Mouse (Mus musculus) limb, embryonic 12.5 days (tissue): Measurements from ENCODE around the gene Ap2b1. TPM values are rescaled to one million over a fixed set of nuclear protein-coding genes. Genes with fewer than 3 reads are reported as not detected.
A peak's percentile ranks its signal among the peaks of the same experiment; 100 is the strongest.

Experiments
- ATAC-seq: fragments of 200-750 bp; cut with Nextera tagmentation; 2 replicates; pipeline ENCODE4 v1.8.0; 2017; ENCODE audit warnings: low read depth, moderate TSS enrichment; ENCODE audit not compliant: insufficient number of reproducible peaks, insufficient read depth, low FRiP score, low TSS enrichment
- H3K27ac ChIP-seq: fragments of 300-500 bp; sonication (generic); 2 replicates; pipeline ENCODE4 v1.5.1; 2016; ENCODE audit warnings: mild to moderate bottlenecking, moderate library complexity
- H3K27me3 ChIP-seq: fragments of 300-500 bp; sonication (generic); 2 replicates; pipeline ENCODE4 v1.6.1; 2016; ENCODE audit warnings: mild to moderate bottlenecking, moderate library complexity
- H3K36me3 ChIP-seq: fragments of 300-500 bp; sonication (generic); 2 replicates; pipeline ENCODE4 v1.6.1; 2016; ENCODE audit warnings: mild to moderate bottlenecking, moderate library complexity
- H3K4me1 ChIP-seq: fragments of 300-500 bp; sonication (generic); replicated peaks from 2 replicates; pipeline ENCODE4 v1.6.1; 2016
- H3K4me2 ChIP-seq: fragments of 300-500 bp; sonication (generic); 2 replicates; pipeline ENCODE4 v1.6.1; 2016; ENCODE audit warnings: mild to moderate bottlenecking, moderate library complexity
- H3K4me3 ChIP-seq: fragments of 300-500 bp; sonication (generic); replicated peaks from 2 replicates; pipeline ENCODE4 v1.5.1; 2016; ENCODE audit warnings: mild to moderate bottlenecking
- H3K9ac ChIP-seq: fragments of 300-500 bp; sonication (generic); replicated peaks from 2 replicates; pipeline ENCODE4 v1.6.1; 2016; ENCODE audit warnings: mild to moderate bottlenecking, moderate library complexity
- H3K9me3 ChIP-seq: fragments of 300-500 bp; sonication (generic); 2 replicates; pipeline ENCODE4 v1.6.1; 2016; ENCODE audit warnings: mild to moderate bottlenecking, moderate library complexity
- WGBS: fragments of 180-500 bp; shearing (Covaris S2); methylation state at CpG from one replicate; pipeline ENCODE4 v1.1.7; 2016; 5-methylcytosine and 5-hydroxymethylcytosine counted together
- polyA plus RNA-seq: library from polyadenylated mRNA; unstranded; fragments of >200 nt; fragmentation: Nextera tagmentation; extraction: Ambion mirVana; gene quantifications from 2 replicates; pipeline ENCODE4 v1.2.1, GENCODE M21; 2016

The Ap2b1 gene
- polyA plus RNA-seq, 1 experiment from 2014 or later, result 56.1 TPM

DNA sequence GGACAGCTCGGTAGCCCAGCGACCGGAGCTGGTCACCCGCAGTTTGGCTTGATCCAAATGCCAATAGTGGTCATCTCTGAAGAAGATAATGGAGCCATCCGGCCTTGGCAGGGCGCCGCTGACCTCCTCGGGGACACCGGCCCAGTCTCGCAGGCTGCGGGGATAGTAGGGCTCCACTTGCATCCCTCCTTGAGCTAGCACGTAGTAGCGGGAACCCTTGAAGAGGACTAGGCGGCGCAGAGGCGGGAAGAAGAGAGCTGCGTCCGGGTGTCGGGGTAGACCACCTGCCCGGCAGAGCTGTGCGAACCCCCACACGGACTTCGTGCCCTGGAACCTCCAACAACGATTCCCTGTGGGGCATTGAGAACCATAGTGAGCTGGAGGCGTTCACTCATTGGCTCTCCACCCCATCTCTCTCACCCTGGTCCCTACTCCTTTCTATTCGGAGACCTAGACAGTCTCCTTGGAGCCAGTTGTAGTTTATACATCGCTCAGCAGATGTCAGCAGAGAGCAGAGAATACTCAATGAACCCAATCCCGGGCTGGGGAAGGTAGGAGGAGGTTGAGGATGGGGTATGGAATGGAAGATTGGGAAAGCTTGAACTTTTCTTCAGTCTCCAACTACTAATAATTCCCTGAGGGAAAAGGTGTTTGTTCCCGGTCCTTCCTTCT is 143.9 kb downstream of the Ap2b1 start:
- Histone ChIP-seq H3K27ac (no peak overlapping the region), H3K27me3 (peaks cover 83% of the 10 kb centered on the region), H3K36me3 (no peaks in the 10 kb centered on the region), H3K9ac (0 out of 2 replicates have a peak overlapping the region, but pooled peaks have one; percentile 34), H3K9me3 (no peaks in the 10 kb centered on the region), H3K4me1 (peaks cover 20% of the 10 kb centered on the region), H3K4me2 (peak overlapping the region; percentile 43), H3K4me3 (peak overlapping the region; percentile 19)
- ATAC-seq, result 0 out of 2 replicates have a peak, but pooled peaks have one; percentile 4
- WGBS, result 15% methylated on average over 29 of the region's 29 CpGs

DNA sequence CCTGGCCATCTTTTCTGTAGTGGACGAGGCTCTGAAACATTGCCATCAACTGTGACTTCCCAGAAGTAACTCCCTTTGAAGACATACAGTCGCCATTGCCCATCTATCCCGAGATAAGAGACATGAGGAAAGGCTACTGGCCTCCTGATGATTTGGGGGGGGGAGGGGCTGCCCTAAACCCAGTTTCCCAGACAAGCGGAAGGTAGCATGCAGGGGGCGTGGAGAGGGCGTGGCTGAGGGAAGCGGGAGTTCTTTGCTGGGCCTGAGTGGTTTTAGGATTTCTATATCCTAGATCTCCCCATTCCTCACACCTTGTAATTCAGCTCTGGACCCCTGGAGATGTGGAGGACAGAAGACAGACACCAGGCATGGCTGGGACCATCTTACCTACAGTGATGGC is 145.0 kb downstream of the Ap2b1 start:
- under 1% methylated on average over 7 of the region's 7 CpGs for WGBS
- peaks cover 80% of the 10 kb centered on the region for H3K27me3 ChIP-seq
- no peaks in the 10 kb centered on the region for H3K9me3 ChIP-seq
- H3K27ac ChIP-seq, result no peak overlapping the region
- H3K4me3 ChIP-seq, result no peak overlapping the region
- H3K36me3 ChIP-seq, result no peaks in the 10 kb centered on the region
- H3K4me1 ChIP-seq, result peaks cover 29% of the 10 kb centered on the region
- no peak for ATAC-seq
- no peak overlapping the region for H3K9ac ChIP-seq
- no peak overlapping the region for H3K4me2 ChIP-seq

DNA sequence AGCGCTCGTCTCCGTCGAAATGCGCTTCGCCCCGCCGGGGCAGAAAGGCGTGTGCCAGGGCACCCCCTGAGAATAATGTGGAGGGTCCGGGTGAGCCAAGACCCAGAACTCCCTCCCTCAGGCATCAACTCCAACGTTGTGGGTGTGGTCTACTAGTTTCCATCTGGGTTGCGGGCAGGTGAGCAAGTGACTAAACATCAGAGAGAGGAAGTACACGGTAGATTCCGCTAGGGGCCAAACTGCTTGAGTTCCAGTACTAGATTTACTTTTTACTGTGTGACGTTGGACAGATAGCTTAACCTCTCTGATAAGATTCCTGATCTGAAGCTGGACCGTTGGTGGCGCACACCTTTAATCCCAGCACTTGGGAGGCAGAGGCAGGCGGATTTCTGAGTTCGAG is 146.2 kb downstream of the Ap2b1 start:
- Histone ChIP-seq H3K4me2 (peak overlapping the region; percentile 51), H3K4me1 (peaks cover 37% of the 10 kb centered on the region), H3K4me3 (peak overlapping the region; percentile 26), H3K27me3 (peaks cover 76% of the 10 kb centered on the region), H3K9me3 (no peaks in the 10 kb centered on the region), H3K36me3 (no peaks in the 10 kb centered on the region), H3K27ac (no peak overlapping the region), H3K9ac (no peak overlapping the region)
- WGBS, result 26% methylated on average over 19 of the region's 19 CpGs
- no peak for ATAC-seq

DNA sequence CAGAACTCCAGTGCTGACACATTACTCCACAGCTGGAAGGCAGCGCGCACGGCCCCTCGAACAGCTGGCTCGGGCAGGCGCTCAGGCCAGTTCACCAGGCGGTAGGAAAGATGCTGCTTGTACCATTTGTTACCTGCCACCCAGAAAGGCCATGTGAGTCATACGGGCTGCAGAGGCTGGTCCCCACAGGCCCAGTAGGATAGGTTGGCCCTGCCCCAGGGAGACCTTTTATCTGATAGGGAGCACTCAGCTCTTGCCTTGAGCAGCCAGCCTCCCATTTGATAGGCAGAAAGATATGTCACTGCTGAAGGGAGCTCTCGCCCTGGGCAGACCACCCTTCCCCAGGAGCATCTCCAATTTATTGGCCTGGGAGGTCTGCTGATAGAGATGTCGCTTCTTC is 148.8 kb downstream of the Ap2b1 start:
- Histone ChIP-seq H3K4me1 (peaks cover 35% of the 10 kb centered on the region), H3K36me3 (no peaks in the 10 kb centered on the region), H3K27me3 (peaks cover 55% of the 10 kb centered on the region), H3K9me3 (no peaks in the 10 kb centered on the region), H3K4me3 (no peak overlapping the region), H3K4me2 (no peak overlapping the region), H3K27ac (no peak overlapping the region), H3K9ac (no peak overlapping the region)
- WGBS, result 56% methylated on average over 10 of the region's 10 CpGs
- no peak for ATAC-seq

DNA sequence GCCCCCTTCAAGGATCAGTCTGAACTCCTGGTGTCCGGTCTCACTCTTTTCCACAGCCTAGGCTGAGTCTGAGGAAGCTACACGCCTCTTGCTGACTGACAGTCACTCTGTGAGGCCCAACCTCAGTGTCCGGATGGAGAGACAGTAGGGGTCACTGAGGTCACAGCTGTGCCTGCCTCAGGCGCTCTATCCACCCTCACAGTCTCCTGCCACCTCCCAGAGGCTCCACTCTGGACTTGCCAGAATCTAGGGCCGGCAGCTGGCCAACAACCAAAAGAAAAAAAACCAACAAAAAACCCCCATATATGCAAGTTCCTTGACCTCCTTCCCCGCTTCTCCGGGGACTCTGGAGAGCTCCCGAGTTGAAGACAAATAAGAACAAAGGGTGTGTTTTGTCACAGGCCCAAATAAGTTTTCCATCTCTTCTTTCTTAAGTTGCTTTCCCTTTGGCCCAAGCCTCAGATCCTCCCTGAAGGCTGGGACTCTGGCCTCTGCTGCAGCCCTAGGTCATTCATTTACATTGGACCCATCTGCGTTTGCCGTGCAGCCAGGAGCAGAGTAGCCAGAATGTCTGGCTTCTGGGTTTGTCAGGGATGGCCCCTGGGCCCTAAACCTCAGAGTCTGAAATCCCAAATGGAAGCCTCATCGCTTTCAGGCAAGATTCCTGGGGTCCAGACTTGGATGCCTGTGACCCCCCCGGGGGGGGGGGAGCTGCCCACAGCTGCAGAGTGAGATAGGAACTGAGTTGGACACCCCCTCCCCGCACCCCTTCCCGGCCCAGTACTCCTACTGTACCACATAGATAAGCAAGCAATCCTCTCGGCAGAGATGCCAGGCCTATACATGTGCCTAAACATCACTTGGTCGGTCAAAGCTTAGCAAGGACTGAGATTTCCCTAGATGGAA is 149.4 kb downstream of the Ap2b1 start:
- WGBS, result 39% methylated on average over 16 of the region's 16 CpGs
- no peaks in the 10 kb centered on the region for H3K9me3 ChIP-seq
- H3K36me3 ChIP-seq, result no peaks in the 10 kb centered on the region
- ATAC-seq, result no peak; the same call in 1 of the 2 replicates
- H3K4me2 ChIP-seq, result no peak overlapping the region
- peaks cover 50% of the 10 kb centered on the region for H3K27me3 ChIP-seq
- no peak overlapping the region for H3K4me3 ChIP-seq
- peaks cover 33% of the 10 kb centered on the region for H3K4me1 ChIP-seq
- 0 out of 2 replicates have a peak overlapping the region, but pooled peaks have one; percentile 7 for H3K27ac ChIP-seq
- H3K9ac ChIP-seq, result no peak overlapping the region

DNA sequence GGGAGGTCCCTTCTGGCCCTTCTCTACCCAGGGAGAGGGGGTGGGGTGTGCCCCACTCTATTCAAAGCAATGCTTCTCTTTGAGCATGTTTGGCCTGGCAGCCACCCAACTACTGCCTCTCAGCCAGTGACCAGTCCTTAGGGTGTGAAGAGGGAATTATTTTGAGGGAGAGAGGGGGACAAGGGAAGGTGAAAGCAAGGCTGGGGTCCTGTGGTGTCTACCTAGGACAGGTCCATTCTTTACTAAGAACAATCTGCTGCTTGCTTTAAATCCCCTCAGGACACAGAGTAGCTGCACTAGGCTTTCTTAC is 150.1 kb downstream of the Ap2b1 start:
- H3K27ac ChIP-seq, result no peak overlapping the region
- H3K27me3 ChIP-seq, result peaks cover 44% of the 10 kb centered on the region
- peaks cover 31% of the 10 kb centered on the region for H3K4me1 ChIP-seq
- no peaks in the 10 kb centered on the region for H3K36me3 ChIP-seq
- no peak for ATAC-seq
- H3K9me3 ChIP-seq, result no peaks in the 10 kb centered on the region
- no peak overlapping the region for H3K4me2 ChIP-seq
- no peak overlapping the region for H3K9ac ChIP-seq
- H3K4me3 ChIP-seq, result no peak overlapping the region

DNA sequence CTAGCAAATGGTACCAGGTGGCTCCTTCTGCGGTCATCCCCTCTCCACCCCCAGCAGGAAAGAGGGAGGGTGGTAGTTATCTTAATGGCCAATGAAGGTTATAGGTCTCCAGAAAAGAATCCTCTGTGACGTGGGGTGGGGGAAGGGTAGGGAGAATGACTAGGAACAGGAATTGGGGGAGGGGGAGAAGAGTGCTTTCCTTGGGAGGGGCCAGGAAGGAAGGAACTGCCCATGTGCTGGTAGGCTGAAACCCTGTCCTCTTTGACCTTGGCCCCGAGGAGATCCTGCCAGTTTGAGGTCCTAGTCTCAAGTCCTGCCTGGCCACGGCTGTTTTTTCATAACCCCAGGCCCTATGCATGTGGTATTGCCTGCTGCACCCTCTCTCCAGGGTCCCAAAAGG is 150.5 kb downstream of the Ap2b1 start:
- Histone ChIP-seq H3K36me3 (no peaks in the 10 kb centered on the region), H3K4me2 (no peak overlapping the region), H3K9ac (no peak overlapping the region), H3K27me3 (peaks cover 40% of the 10 kb centered on the region), H3K4me1 (peaks cover 28% of the 10 kb centered on the region), H3K27ac (no peak overlapping the region), H3K4me3 (no peak overlapping the region), H3K9me3 (no peaks in the 10 kb centered on the region)
- WGBS, result 24% methylated on average over 4 of the region's 4 CpGs
- no peak for ATAC-seq

DNA sequence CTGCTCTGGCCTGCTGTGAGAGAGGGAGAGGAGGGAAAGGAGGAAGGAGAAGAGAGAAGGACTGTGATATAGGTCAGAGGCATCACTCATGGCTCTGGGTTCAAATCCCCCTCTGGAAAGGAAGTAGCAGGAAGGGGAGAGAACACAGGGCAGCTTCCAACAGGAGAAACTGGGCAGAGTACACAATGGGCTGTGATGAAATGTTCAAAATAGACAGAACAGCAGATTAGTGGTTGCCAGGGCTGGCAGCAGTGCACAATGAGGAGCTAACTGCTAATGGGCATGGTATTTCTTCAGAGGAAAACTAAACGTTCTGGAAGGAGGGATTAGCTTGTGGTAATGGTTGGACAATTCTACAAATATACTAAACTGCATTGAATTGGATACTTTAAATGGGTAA is 151.7 kb downstream of the Ap2b1 start:
- H3K36me3 ChIP-seq, result no peaks in the 10 kb centered on the region
- no peak overlapping the region for H3K9ac ChIP-seq
- H3K9me3 ChIP-seq, result no peaks in the 10 kb centered on the region
- H3K27me3 ChIP-seq, result peaks cover 27% of the 10 kb centered on the region
- no peak for ATAC-seq
- no peak overlapping the region for H3K4me2 ChIP-seq
- WGBS, result 48% methylated on average over 1 of the region's 1 CpGs
- H3K27ac ChIP-seq, result no peak overlapping the region
- peaks cover 35% of the 10 kb centered on the region for H3K4me1 ChIP-seq
- no peak overlapping the region for H3K4me3 ChIP-seq

DNA sequence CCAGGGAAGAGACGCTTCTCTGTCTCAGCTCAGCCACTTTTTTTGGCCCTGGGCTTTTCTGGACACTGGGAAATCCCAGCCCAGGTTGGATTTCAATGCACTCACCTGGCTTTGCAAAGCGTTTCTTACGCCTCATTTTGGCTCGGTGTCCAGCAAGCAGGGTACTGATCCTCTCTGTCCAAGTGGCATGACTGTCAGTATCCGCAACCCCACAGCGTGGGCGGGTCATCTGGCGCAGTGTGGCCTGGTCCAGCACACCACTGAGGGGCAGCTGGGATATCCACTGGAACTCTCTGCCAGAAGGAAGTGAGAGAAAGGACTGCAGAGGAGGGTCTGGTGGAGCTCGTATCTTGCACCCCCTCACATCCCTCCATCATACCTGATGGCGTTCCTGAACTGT is 152.5 kb downstream of the Ap2b1 start:
- Histone ChIP-seq H3K36me3 (no peaks in the 10 kb centered on the region), H3K4me1 (peaks cover 39% of the 10 kb centered on the region), H3K9ac (no peak overlapping the region), H3K4me3 (no peak overlapping the region), H3K9me3 (no peaks in the 10 kb centered on the region), H3K4me2 (no peak overlapping the region), H3K27me3 (peaks cover 20% of the 10 kb centered on the region), H3K27ac (no peak overlapping the region)
- ATAC-seq, result no peak
- 82% methylated on average over 10 of the region's 10 CpGs for WGBS

DNA sequence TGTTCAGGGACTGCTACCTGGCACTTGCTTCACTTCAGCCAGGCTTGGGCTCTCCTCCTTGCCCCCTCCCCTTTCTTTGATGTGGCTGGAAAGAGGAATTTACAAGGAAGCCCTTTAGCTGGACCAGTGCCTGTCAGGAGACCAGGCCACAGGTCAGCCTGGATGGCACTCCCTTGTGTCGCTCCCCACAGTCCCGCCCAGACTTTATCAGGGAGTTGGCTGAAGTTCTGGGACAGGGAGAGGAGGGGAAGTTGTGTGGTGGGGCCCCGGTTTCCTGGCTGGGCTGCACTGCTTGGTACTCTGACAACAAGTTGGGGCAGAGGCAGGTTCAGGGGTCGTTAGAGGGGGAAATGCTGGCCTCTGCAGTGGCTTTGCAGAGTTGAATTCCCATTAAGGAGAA is 155.7 kb downstream of the Ap2b1 start:
- Histone ChIP-seq H3K9me3 (no peaks in the 10 kb centered on the region), H3K9ac (0 out of 2 replicates have a peak overlapping the region, but pooled peaks have one; percentile 14), H3K36me3 (no peaks in the 10 kb centered on the region), H3K4me1 (peaks cover 41% of the 10 kb centered on the region), H3K27me3 (0 out of 2 replicates have a peak, but pooled peaks cover 3% of the 10 kb centered on the region), H3K4me2 (no peak overlapping the region), H3K27ac (no peak overlapping the region), H3K4me3 (no peak overlapping the region)
- WGBS, result 8% methylated on average over 4 of the region's 4 CpGs
- no peak for ATAC-seq
